Mouse (Mus musculus) forebrain, postnatal 0 days (tissue): Measurements from ENCODE around the gene Fggy. TPM values are rescaled to one million over a fixed set of nuclear protein-coding genes. Genes with fewer than 3 reads are reported as not detected.

Experiments
- ATAC-seq: fragments of 200-750 bp; cut with Nextera tagmentation; 2 replicates; pipeline ENCODE4 v1.8.0; 2017; ENCODE audit warnings: mild to moderate bottlenecking, moderate library complexity
- DNase-seq: peaks from one replicate; pipeline ENCODE4 v3.0.0-alpha.2; 2015
- H3K27ac ChIP-seq: fragments of 300-500 bp; sonication (generic); 2 replicates; pipeline ENCODE4 v1.5.1; 2014; ENCODE audit warnings: low read depth, mild to moderate bottlenecking, antibody characterized with exemption, low read length, moderate library complexity, mixed read lengths
- H3K27me3 ChIP-seq: fragments of 300-500 bp; sonication (generic); 2 replicates; pipeline ENCODE4 v1.6.1; 2014; ENCODE audit warnings: mild to moderate bottlenecking, low read length, mixed read lengths; ENCODE audit not compliant: insufficient read depth
- H3K36me3 ChIP-seq: fragments of 300-500 bp; sonication (generic); 2 replicates; pipeline ENCODE4 v1.6.1; 2014; ENCODE audit warnings: mild to moderate bottlenecking, moderate library complexity; ENCODE audit not compliant: insufficient read depth
- H3K4me1 ChIP-seq: fragments of 300-500 bp; sonication (generic); 2 replicates; pipeline ENCODE4 v1.6.1; 2014; ENCODE audit warnings: antibody characterized with exemption; ENCODE audit not compliant: insufficient read depth
- H3K4me2 ChIP-seq: fragments of 300-500 bp; sonication (generic); 2 replicates; pipeline ENCODE4 v1.6.1; 2014; ENCODE audit warnings: low read depth, mild to moderate bottlenecking, moderate library complexity
- H3K4me3 ChIP-seq: fragments of 300-500 bp; sonication (generic); 2 replicates; pipeline ENCODE4 v1.5.1; 2014; ENCODE audit warnings: low read depth, low read length, mixed read lengths
- H3K9ac ChIP-seq: fragments of 300-500 bp; sonication (generic); 2 replicates; pipeline ENCODE4 v1.6.1; 2014; ENCODE audit warnings: mild to moderate bottlenecking
- H3K9me3 ChIP-seq: fragments of 300-500 bp; sonication (generic); 2 replicates; pipeline ENCODE4 v1.6.1; 2016; ENCODE audit warnings: low read length
- CTCF ChIP-seq: sonication (generic); IDR thresholded peaks from 2 replicates; pipeline ENCODE4 v1.5.1; 2016; ENCODE audit warnings: antibody characterized with exemption, control low read depth, low read depth
- WGBS: fragments of 180-500 bp; shearing (Covaris S2); extraction: QIAGEN DNeasy Blood & Tissue Kit; methylation state at CpG from one replicate; pipeline ENCODE4 v1.1.7; 2014; 5-methylcytosine and 5-hydroxymethylcytosine counted together
- polyA plus RNA-seq: library from polyadenylated mRNA; unstranded; fragments of >200 nt; fragmentation: Nextera tagmentation; extraction: Ambion mirVana; gene quantifications from 2 replicates; pipeline ENCODE4 v1.2.1, GENCODE M21; 2015
- total RNA-seq: library from RNA; depleted of rRNA; stranded (reverse); fragments of >200 nt; gene quantifications from 2 replicates; pipeline ENCODE4 v1.2.3, GENCODE M21; 2014

Fggy gene
- total and polyA plus RNA-seq, 2 experiments from 2014 or later, result 4.8 to 4.9 TPM

DNA sequence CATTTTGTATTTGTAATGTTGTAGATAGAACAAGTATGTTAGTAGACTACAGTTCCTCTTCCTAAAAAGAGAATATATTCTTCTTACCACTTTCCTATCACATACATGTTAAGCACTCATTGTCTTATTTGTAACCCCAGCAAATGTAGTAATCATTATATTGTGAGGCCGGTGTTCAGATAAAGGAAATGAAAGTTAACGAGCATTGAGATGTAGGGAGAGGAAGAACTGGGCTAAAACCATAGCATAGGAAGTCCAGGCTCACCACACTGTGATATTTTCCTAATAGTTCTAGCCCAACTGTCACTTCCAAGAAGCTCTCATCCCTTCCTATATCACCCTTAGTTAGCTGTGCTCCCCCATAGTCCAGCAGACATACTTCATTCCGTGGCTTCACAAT, 218.3 kb downstream of the Fggy start:
- no peak for TF ChIP-seq CTCF
- H3K27ac ChIP-seq, result no peak overlapping the region
- no peak overlapping the region for H3K4me2 ChIP-seq
- no peaks in the 10 kb centered on the region for H3K27me3 ChIP-seq
- no peaks in the 10 kb centered on the region for H3K36me3 ChIP-seq
- no peaks in the 10 kb centered on the region for H3K9me3 ChIP-seq
- 66% methylated on average over 3 of the region's 3 CpGs for WGBS
- ATAC-seq (no peak), DNase-seq (no peak)
- H3K4me1 ChIP-seq, result no peaks in the 10 kb centered on the region
- no peak overlapping the region for H3K4me3 ChIP-seq
- no peak overlapping the region for H3K9ac ChIP-seq

DNA sequence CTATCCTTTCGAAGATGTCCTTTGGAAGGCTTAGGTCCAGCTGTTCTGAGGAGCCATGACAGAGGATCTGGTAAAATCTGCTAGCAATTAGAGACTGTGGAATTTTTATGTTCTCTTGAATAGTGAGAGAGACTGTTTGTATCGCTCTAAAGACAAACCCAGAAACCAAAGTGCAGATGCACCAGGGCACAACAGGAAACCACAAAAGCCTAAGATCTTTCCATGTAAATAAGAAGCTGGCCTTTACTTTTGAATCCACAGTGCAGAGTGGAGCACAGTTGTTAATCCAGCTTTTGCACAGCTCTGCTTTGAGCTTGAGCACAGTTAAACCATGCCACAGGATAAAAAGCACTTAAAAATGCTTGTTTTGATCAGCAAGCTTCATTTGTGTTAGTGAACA, 220.5 kb downstream of the Fggy start:
- Histone ChIP-seq H3K9ac (no peak overlapping the region), H3K4me3 (no peak overlapping the region), H3K4me2 (no peak overlapping the region), H3K27ac (no peak overlapping the region), H3K27me3 (no peaks in the 10 kb centered on the region), H3K9me3 (no peaks in the 10 kb centered on the region), H3K36me3 (no peaks in the 10 kb centered on the region), H3K4me1 (no peaks in the 10 kb centered on the region)
- DNase-seq (no peak), ATAC-seq (no peak)
- WGBS, result 82% methylated on average over 2 of the region's 2 CpGs
- no peak for TF ChIP-seq CTCF

DNA sequence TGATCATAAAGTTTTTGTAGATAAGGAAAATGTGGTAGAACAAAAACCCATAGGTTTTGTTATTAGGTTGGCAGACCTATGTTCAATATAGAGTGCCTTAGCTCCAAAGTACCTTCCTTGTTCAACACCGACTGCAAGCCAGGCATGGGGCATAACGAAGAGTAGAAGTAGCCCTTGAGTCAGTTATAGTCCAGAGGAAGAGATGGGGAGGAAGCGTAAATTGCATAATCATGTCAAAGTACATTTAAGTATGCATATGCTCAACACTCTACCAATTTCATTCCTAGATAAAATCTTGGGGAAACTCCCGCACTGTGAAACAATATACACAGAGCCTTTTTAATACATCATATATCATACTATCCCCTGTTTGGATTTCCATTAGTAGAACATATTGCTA, 221.2 kb downstream of the Fggy start:
- Histone ChIP-seq H3K9me3 (no peaks in the 10 kb centered on the region), H3K4me3 (no peak overlapping the region), H3K27ac (no peak overlapping the region), H3K36me3 (no peaks in the 10 kb centered on the region), H3K9ac (no peak overlapping the region), H3K27me3 (no peaks in the 10 kb centered on the region), H3K4me1 (no peaks in the 10 kb centered on the region), H3K4me2 (no peak overlapping the region)
- TF ChIP-seq CTCF, result no peak
- WGBS, result 95% methylated on average over 4 of the region's 4 CpGs
- ATAC-seq (no peak), DNase-seq (no peak)

DNA sequence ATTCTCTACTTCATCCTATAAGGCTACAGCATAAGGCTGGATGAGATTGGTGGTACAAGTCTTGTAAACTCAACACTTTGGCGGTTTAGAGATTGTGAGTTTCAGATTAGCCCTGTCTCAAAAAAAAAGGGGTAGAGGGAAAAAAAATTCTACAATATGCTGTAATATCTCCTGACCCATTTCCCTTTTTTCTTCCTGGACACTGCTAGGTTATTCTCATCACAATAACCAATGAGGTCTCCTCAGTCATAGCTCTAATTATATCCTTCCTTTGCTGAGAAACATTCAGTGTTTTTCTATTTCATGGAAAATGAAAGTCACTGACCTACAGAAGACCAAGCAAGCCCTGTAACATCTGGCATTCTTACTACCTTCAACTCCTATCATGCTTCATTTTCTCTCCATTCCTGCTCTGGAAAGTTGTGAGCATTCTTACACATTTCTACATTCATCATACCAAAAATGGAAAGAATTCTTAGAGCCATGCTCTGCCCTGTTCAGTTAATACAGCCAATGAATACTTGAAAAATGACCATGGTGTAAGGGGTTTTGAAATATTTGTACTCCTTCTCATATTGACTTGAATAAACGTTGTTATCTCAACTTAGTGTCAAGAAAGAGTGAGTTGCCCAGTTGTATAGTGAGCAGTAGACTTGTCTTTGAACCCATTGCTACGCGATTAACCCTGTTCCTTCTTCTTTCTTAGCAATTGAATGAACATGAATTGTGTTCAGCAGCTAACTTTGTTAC, 227.0 kb downstream of the Fggy start:
- no peak overlapping the region for H3K4me3 ChIP-seq
- DNase-seq (no peak), ATAC-seq (no peak)
- TF ChIP-seq CTCF, result no peak
- 90% methylated on average over 4 of the region's 4 CpGs for WGBS
- no peak overlapping the region for H3K9ac ChIP-seq
- no peaks in the 10 kb centered on the region for H3K36me3 ChIP-seq
- H3K27me3 ChIP-seq, result no peaks in the 10 kb centered on the region
- no peaks in the 10 kb centered on the region for H3K9me3 ChIP-seq
- no peak overlapping the region for H3K27ac ChIP-seq
- H3K4me1 ChIP-seq, result no peaks in the 10 kb centered on the region
- H3K4me2 ChIP-seq, result no peak overlapping the region

DNA sequence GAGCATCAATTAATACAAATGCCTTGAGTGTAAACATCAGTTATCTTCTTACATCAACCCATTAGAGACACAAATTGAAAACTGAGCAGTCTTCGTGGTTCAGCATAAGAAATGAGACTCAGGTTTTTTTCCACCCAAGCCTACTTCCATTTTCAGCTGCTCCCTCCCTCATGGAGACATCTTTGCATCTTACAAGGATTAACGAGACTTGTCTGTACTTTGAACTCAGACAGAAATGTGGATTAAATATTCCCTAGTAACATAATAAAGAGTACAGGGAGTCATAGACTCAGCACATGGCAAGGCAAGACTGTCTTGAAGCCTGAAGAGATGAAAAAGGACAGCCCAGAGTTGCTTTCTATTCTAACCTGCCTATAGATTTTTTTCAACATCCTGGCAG, 230.3 kb downstream of the Fggy start:
- Histone ChIP-seq H3K9me3 (no peaks in the 10 kb centered on the region), H3K4me3 (no peak overlapping the region), H3K4me1 (no peaks in the 10 kb centered on the region), H3K27me3 (no peaks in the 10 kb centered on the region), H3K4me2 (no peak overlapping the region), H3K9ac (no peak overlapping the region), H3K27ac (no peak overlapping the region), H3K36me3 (no peaks in the 10 kb centered on the region)
- DNase-seq (no peak), ATAC-seq (no peak)
- 44% methylated on average over 2 of the region's 2 CpGs for WGBS
- TF ChIP-seq CTCF, result no peak

DNA sequence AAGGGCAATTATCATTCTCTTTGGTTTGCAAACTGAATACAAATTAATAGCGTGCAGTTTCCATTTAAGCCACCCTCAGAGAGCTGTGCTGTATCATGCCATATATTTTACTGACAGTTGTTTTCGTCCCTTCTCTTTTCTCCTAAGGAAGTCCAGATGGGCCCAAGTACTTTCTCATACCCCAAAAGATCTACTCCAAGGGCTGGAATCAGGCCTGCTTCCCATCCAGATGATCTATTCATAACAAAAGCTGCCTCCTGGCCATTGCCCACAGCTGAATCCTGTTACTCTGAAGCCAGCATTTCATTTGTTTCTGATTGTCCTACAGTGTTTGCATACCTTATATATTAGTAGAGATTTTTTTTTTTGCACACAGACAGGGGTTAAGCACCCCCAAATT, 231.6 kb downstream of the Fggy start:
- Histone ChIP-seq H3K4me2 (no peak overlapping the region), H3K27me3 (no peaks in the 10 kb centered on the region), H3K9me3 (no peaks in the 10 kb centered on the region), H3K4me1 (no peaks in the 10 kb centered on the region), H3K9ac (no peak overlapping the region), H3K4me3 (no peak overlapping the region), H3K27ac (no peak overlapping the region), H3K36me3 (no peaks in the 10 kb centered on the region)
- TF ChIP-seq CTCF, result no peak
- 51% methylated on average over 2 of the region's 2 CpGs for WGBS
- no peak for ATAC-seq
- DNase-seq, result peak; percentile 1

DNA sequence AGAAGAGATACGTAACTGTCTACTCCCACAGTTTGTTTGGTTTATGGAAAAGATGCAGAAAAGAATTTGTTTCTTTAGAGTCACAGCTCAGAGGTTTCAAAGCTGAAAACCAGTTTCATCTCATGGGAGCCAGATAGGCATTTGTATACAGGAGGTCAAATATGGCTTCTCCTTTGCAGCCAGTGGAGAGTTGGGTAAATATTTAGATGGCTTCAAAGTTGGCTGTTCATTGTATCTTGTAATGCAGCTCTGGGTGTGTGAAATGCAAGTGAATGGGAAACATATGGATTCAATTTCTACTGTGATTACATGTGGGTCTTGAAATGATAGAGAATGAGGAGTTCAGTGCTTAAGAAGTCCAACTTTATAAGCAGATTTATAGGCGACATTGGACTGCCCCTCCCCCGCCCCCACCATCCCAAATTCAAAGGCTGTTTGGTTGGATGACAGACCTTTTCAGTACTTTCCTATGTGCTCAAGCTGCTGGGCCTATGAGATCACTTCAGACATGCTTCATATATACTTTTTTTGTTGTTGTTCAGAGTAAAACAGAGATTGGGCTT, 234.7 kb downstream of the Fggy start:
- Histone ChIP-seq H3K4me3 (no peak overlapping the region), H3K9ac (no peak overlapping the region), H3K4me2 (no peak overlapping the region), H3K9me3 (no peaks in the 10 kb centered on the region), H3K4me1 (no peaks in the 10 kb centered on the region), H3K27ac (no peak overlapping the region), H3K27me3 (no peaks in the 10 kb centered on the region), H3K36me3 (no peaks in the 10 kb centered on the region)
- 86% methylated on average over 3 of the region's 3 CpGs for WGBS
- no peak for ATAC-seq
- TF ChIP-seq CTCF, result no peak
- DNase-seq, result no peak
